Mouse (Mus musculus): ENCODE measurements around the gene Olfr15. TPM values are rescaled to one million over a fixed set of nuclear protein-coding genes. Genes with fewer than 3 reads are reported as not detected.
A peak's percentile ranks its signal among the peaks of the same experiment; 100 is the strongest.

Olfr15 gene
- total RNA-seq, 2 experiments from 2014 or later: not detected

DNA sequence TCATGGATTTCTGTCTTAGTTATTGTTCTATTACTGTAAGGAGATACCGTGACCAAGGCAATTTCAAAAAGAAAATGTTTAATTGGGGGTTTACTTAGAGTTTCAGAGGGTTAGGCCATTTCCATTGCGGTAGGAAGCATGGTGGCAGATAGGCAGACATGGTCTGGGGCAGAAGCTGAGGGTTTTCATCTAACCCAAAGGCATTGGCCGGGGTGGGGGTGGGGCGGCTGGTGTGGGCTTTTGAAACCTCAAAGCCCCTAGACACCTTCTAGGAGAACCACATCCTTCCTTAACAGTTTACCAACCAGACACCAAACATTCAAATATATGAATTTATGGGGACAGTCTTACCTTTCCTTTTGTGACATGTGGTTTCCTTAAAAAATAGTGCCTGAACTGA is 28.6 kb downstream of the Olfr15 start:
- intact Hi-C loops (cut with DNase I): no loop called here
- no peak for DNase-seq (ENCODE audit: extremely low spot score in 1 of 2, low spot score in 2 of 2)

DNA sequence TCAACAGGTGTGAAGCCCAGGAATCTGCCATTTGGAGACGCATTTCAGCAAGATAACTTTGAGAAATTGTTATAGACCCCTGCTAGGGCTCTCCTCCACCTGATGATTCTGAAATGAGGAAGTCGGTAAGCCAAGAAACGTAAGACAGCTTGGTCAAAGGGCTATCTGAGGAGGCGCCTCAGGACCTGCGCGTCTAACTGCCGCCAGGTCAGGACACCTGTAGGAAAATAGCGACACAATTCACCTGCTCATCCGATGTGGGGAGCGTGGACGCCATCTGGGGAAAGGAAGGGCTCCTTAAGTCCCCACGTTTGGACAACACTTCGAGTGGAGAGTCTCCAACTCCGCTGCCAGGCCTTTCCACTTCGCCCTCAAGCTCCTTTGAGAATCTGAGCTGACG is 41.1 kb downstream of the Olfr15 start:
- no peak for DNase-seq (ENCODE audit: extremely low spot score in 1 of 2, low spot score in 2 of 2)
- intact Hi-C loops (cut with DNase I): no loop called here

DNA sequence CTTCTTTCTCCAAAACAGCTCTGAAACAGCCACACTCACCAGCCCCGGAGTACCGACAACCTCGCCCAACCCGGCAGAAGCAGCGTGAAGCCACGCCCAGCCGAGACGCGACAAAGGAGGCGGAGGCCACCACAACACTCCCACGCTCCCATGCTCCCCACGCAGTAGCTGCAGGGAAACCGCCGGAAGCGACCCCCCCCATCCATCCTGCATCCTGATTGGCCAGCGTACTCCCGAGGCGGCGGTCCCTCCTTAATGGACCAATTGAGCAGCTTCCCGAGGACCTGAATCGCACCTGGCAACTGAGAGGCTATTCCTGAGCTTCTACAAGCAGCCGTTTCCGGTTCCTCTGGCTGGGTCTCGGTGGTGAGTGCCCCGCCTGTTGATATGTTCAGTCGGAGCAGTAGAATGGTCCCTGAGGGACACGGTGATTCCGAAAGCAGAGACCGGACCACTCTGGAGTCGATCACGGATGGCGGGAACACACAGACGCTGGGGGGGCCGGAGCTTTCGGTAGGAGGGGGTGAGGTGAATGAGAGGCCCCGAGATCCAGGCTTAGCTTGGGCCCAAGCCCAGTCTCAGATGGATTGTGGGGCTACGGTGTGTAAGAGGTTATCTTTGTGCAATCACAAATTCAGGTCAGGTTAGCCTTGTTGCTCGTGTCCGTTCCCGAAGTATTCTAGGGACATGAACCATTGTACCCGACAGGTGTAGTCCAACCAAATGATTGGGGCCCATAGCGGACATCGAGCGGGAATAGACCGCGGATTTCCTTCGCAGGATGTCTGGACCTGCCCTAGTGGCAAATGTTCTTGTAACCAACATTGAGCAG is 41.8 kb downstream of the Olfr15 start, which contains the start of gene Naa60:
Gene Naa60 (plus strand): TSS at position 160 of the 832 bp plus-strand sequence.
- intact Hi-C loops (cut with DNase I): no loop called here
- DNase-seq (ENCODE audit: extremely low spot score in 1 of 2, low spot score in 2 of 2): peak; percentile 90 to 96

DNA sequence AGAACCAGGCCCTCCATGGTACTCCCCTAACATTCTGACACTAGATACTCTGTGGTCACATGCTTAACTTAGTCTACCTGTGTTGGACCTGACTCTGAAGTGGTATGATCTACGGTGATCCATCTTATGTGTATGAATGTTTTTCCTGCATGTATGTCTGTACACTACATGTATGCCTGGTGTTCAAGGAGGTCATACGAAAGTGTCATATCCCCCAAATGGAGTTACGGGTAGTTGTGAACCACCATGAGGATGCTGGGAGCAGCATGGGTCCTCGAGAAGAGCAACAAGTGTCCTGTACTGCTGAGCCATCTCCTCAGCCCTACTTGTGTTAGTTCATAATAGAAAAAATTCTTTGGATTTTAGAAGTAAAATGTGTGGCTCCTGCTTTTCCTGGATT is 45.7 kb downstream of the Olfr15 start:
- intact Hi-C loops (cut with DNase I): no loop called here
- no peak for DNase-seq (ENCODE audit: extremely low spot score in 1 of 2, low spot score in 2 of 2)

DNA sequence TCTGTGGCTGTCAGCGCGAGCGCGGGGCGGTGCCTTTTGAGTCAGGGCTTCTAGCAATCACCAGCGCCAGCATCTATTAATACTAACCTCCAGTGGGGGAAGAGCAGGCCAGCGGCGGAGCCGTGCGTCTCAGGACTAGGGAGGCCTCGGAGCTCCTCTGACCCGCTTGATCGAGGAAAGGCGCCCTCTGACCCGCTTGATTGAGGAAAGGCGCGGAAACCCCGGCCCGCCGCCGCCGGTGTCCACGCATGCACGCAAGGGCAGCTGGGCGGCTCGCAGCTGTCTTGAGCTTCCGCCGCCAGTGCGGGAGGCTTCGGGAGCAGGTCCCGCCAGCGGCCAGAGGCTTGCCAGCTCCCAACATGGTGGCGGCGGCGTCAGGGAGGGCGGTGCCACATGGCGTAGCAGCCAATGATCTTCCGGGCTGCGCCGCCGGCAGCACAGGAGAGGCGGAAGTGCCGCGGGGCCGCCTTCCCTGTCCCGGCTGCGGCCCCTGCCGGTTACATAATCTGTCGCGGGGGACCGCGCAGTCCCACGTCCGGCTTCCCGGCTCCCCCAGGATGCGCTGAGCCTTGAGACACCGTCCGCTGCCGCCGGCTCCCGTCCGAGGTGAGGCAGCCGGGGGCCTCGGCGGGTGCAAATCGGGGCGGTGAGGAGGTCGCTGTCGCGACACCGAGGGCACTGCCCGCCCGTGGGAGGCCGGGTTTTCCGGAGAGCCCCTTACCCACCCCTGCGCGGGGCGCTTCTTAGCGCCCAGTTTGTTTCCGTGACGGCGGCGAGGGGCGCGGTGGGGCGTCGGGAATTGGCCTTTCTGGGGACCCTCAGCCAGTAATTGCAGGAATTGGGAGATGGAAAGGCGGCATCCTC is 53.8 kb downstream of the Olfr15 start, which contains the start of the genes Zfp597 and Gm20695:
Gene Zfp597 (minus strand): TSS at position 361 of the 864 bp plus-strand sequence.
Gene Gm20695 (plus strand): TSS at position 448 of the 864 bp plus-strand sequence.
- intact Hi-C loops (cut with DNase I): no loop called here
- DNase-seq (ENCODE audit: extremely low spot score in 1 of 2, low spot score in 2 of 2): peak; percentile 90 to 97

DNA sequence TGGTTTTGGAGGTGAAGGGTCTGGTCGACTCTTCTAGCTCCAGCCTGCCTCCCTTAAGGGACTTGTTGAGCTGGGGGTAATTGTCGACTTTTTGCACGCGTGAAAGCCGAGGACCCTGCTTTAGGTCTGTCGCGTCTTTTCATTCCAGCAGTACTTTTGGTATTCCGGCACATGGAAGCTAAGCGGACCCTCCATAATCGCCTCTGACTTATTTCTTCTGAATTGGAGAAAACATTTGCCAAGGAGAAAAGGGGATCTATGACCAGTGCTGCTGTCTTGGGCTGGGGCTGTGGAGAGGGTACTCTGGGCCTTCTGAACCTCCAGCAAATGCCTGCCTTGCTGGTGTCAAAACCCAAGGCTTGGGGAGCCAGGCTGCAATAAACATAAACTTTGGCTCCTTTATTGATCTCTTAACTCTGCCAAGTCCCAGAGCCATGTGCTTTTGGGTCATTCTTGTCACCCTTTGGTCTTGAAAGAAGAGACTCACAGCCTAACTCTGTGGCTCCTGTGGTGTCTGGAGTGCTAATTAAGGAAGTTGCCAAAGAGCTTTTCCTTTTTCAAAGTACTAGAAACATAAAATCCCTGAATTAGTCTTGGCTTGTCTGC is 54.5 kb downstream of the Olfr15 start:
- DNase-seq (ENCODE audit: extremely low spot score in 1 of 2, low spot score in 2 of 2): no peak

DNA sequence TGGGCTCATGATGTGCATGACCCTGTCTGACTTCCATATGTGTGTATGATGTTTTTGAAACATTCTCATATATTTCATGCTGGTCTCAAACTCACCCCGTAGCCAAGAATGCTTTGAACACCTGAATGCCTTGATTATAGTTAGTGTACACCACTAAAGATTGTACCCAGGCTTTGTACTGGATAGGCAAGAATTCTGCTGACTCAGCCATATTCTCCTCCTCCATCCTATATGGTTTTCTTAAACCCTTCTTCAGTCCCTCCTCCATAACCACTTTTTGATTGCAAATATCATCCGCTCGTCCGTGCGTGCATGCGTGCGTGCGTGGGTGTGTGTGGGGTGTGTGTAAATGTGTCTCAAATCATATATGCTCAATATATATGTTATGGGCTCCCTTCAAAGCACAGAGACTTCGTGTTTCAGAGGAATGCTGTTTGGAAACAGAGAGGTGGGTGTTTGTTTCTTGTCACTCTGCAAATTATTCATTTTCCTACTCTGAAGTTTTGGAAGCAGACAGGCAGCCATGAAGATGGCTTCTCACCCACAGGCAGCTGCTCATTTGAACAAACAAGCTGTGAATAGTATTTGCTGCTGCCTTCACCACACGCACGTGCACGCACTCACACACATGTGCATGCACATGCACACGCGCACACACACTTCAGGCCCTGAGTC is 61.1 kb downstream of the Olfr15 start:
- intact Hi-C loops (cut with DNase I): no loop called here
- DNase-seq (ENCODE audit: extremely low spot score in 1 of 2, low spot score in 2 of 2): no peak

More for the DNA sequence above, 54.5 kb downstream of the Olfr15 start:
- intact Hi-C loops (cut with DNase I): no loop called here

DNA sequence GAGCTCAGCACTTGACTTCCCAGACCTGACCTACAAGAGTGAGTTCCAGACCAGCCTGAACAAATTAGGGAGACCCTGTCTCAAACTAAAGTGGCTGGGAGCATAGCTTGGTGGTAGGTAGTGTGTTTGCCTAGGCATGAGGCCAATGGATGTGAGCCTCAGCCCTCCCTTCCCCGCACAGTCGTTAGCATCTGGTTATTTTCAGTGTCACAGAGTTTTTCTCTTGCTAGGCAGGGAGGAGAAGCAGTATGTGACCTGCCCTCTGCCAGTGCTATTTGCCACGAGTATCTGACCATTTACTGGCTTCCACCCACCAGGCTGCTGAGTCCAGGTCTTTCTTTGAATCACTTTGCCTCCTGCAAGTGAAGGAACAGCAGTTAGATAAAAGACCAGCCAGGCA is 63.1 kb downstream of the Olfr15 start:
- intact Hi-C loops (cut with DNase I): no loop called here
- DNase-seq (ENCODE audit: extremely low spot score in 1 of 2, low spot score in 2 of 2): no peak

Other genes starting within 250 kb of the Olfr15 start
- gene Olfr161, start 239.8 kb upstream of the Olfr15 start, total RNA-seq (2021): not detected
- not detected for gene Mefv, start 112.8 kb upstream of the Olfr15 start, total RNA-seq (2021)
- 10 to 100 TPM; 18.6 to 19.1 TPM for gene Zfp263, start 86.8 kb upstream of the Olfr15 start, total RNA-seq (2021)
- 1 to 10 TPM; 4.7 TPM for gene Zfp174, start 16.4 kb downstream of the Olfr15 start, total RNA-seq (2021)
- 100 to 1,000 TPM; 128 to 141 TPM for gene Naa60, start 41.5 kb downstream of the Olfr15 start, total RNA-seq (2021)
- gene Zfp597, start 53.7 kb downstream of the Olfr15 start, total RNA-seq (2021): 10 to 100 TPM; 31.7 to 32.6 TPM
- gene Gm20695, start 53.8 kb downstream of the Olfr15 start, total RNA-seq (2021): under 1 TPM in 1 of 2 experiments, not detected in 1; 0.60 TPM
- 1 to 10 TPM; 5.7 to 8.0 TPM for gene 1700037C18Rik, start 77.8 kb downstream of the Olfr15 start, total RNA-seq (2021)
- gene Cluap1, start 77.9 kb downstream of the Olfr15 start, total RNA-seq (2021): 10 to 100 TPM; 35.1 to 35.9 TPM
- 1 to 10 TPM; 1.7 to 1.9 TPM for gene Nlrc3, start 145.8 kb downstream of the Olfr15 start, total RNA-seq (2021)
- gene Slx4, start 172.9 kb downstream of the Olfr15 start, total RNA-seq (2021): 10 to 100 TPM; 60.9 to 61.7 TPM
- gene Dnase1, start 206.1 kb downstream of the Olfr15 start, total RNA-seq (2021): not detected
- 10 to 100 TPM; 66.8 to 68.2 TPM for gene Trap1, start 246.9 kb downstream of the Olfr15 start, total RNA-seq (2021)

Data from left cerebral cortex, postnatal 10 days (tissue).